In the genomic region with DNA sequence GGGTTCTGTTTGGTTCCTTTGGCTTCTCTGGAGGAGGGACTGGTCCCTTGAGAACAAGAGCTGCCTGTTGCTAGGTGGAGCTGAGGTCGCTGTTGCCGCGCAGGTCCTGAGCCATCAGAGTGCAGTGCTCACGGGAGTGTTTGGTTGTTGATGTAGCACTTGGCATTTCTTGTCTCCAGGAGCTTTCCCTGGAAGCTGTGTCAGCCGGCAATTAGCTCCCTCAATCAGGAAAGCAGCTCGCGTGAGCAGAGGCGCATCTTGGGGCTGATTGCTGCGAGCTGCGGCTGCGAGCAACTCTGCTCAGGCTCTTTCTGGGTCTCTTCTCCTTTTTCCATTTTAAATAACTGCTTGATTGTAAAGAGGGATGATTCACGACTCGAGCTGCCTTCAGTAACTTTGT, we compare ENCODE assay signal across 10 mouse cellular contexts.
DNase-seq lines count a peak whose midpoint lies in the region; ATAC-seq and TF ChIP-seq lines count a peak whose summit lies in the region.
"Had no signal": no experiment of that assay in that cellular context is flagged by ENCODE, and none has a peak within 500 bp of the region (broad histone marks: within the 10 kb centered on the region; RNA-seq: fewer than 3 reads in every experiment).

No protein-coding gene starts in this region.

- H3K27me3 ChIP-seq in forebrain, embryonic 14.5 days (replicated peaks; ENCODE audit: control insufficient read depth, insufficient read depth, low read length) = 0 out of 2 replicates have a peak, but pooled peaks cover 5% of the 10 kb centered on the region
- 0 out of 2 replicates have a peak, but pooled peaks cover 5% of the 10 kb centered on the region for H3K27me3 ChIP-seq in midbrain, embryonic 15.5 days (replicated peaks)
- H3K27me3 ChIP-seq in intestine, postnatal 0 days (replicated peaks; ENCODE audit: control insufficient read depth, insufficient read depth, low read length) = peaks cover 4% of the 10 kb centered on the region; the same call in 1 of the 2 replicates

- intact Hi-C loops in heart, postnatal 36 days (cut with DNase I) = no loop called here

- no peaks in the 10 kb centered on the region for H3K36me3 ChIP-seq in forebrain, embryonic 14.5 days (ENCODE audit: control insufficient read depth, insufficient read depth, low read length)
- H3K36me3 ChIP-seq in midbrain, embryonic 15.5 days (replicated peaks) = no peaks in the 10 kb centered on the region
- no peaks in the 10 kb centered on the region for H3K36me3 ChIP-seq in intestine, postnatal 0 days (ENCODE audit: control insufficient read depth, insufficient read depth)
- H3K36me3 ChIP-seq: stomach, embryonic 15.5 days had no signal

- peak; percentile 9 for DNase-seq in embryo, embryonic 10 days (ENCODE audit: low spot score)
- DNase-seq in embryo, embryonic 11 days = no peak
- peak; percentile 64 for DNase-seq in ES-CJ7 (ENCODE audit: low read depth, low spot score)
- DNase-seq in forebrain, embryonic 14.5 days (ENCODE audit: low spot score) = peak; percentile 72
- no peak for DNase-seq in heart, postnatal 36 days
- DNase-seq in adrenal gland, adult (ENCODE audit: inconsistent age in 2 of 2, low spot score in 1 of 2) = no peak

- 0 out of 2 replicates have a peak, but pooled peaks have one; percentile 42 for ATAC-seq in forebrain, embryonic 14.5 days
- no peak for ATAC-seq in midbrain, embryonic 15.5 days (replicated peaks)
- ATAC-seq in intestine, postnatal 0 days = no peak

- H3K4me3 ChIP-seq in forebrain, embryonic 14.5 days (ENCODE audit: low read depth, low read length) = no peak overlapping the region
- no peak overlapping the region; the same call in 1 of the 2 replicates for H3K4me3 ChIP-seq in midbrain, embryonic 15.5 days
- H3K4me3 ChIP-seq in intestine, postnatal 0 days (ENCODE audit: low read depth, low read length) = no peak overlapping the region
- H3K4me3 ChIP-seq: stomach, embryonic 15.5 days had no signal

- H3K4me2 ChIP-seq in forebrain, embryonic 14.5 days (ENCODE audit: low read length) = peak overlapping the region; percentile 27; the same call in 1 of the 2 replicates
- peak overlapping the region; percentile 37 for H3K4me2 ChIP-seq in midbrain, embryonic 15.5 days
- no peak overlapping the region for H3K4me2 ChIP-seq in intestine, postnatal 0 days (replicated peaks; ENCODE audit: low read depth)
- H3K4me2 ChIP-seq: stomach, embryonic 15.5 days had no signal

- peak overlapping the region; percentile 4; the same call in 1 of the 2 replicates for H3K9ac ChIP-seq in forebrain, embryonic 14.5 days (ENCODE audit: low read length)
- H3K9ac ChIP-seq in midbrain, embryonic 15.5 days = no peak overlapping the region; the same call in 1 of the 2 replicates
- H3K9ac ChIP-seq in intestine, postnatal 0 days (ENCODE audit: low read depth, low read length) = no peak overlapping the region
- H3K9ac ChIP-seq: stomach, embryonic 15.5 days had no signal

- no peaks in the 10 kb centered on the region for H3K9me3 ChIP-seq in forebrain, embryonic 14.5 days (replicated peaks; ENCODE audit: control insufficient read depth, low read length)
- no peaks in the 10 kb centered on the region for H3K9me3 ChIP-seq in midbrain, embryonic 15.5 days
- no peaks in the 10 kb centered on the region for H3K9me3 ChIP-seq in intestine, postnatal 0 days (ENCODE audit: control insufficient read depth)
- H3K9me3 ChIP-seq: stomach, embryonic 15.5 days had no signal

- WGBS in forebrain, embryonic 14.5 days = 2% methylated on average over 13 of the region's 13 CpGs
- 2% methylated on average over 13 of the region's 13 CpGs for WGBS in midbrain, embryonic 15.5 days
- 2% methylated on average over 13 of the region's 13 CpGs for WGBS in intestine, postnatal 0 days

- H3K4me1 ChIP-seq in forebrain, embryonic 14.5 days (ENCODE audit: control insufficient read depth, insufficient read depth, low read length) = peaks cover 2% of the 10 kb centered on the region; the same call in 1 of the 2 replicates
- H3K4me1 ChIP-seq in midbrain, embryonic 15.5 days = peaks cover 12% of the 10 kb centered on the region
- H3K4me1 ChIP-seq in intestine, postnatal 0 days (replicated peaks; ENCODE audit: control insufficient read depth, insufficient read depth, low read length) = no peaks in the 10 kb centered on the region
- H3K4me1 ChIP-seq: stomach, embryonic 15.5 days had no signal

- TF ChIP-seq CTCF in intestine, postnatal 0 days (IDR thresholded peaks at IDR 0.05; ENCODE audit: low read depth) = no peak

- peak overlapping the region; percentile 46 for H3K27ac ChIP-seq in forebrain, embryonic 14.5 days (ENCODE audit: low read depth, low read length)
- peak overlapping the region; percentile 19; the same call in 1 of the 2 replicates for H3K27ac ChIP-seq in midbrain, embryonic 15.5 days
- no peak overlapping the region for H3K27ac ChIP-seq in intestine, postnatal 0 days (ENCODE audit: low read depth, low read length)
- H3K27ac ChIP-seq: macrophage; stomach, embryonic 15.5 days had no signal

Comparison
In these comparisons a context has a peak if more than half of its experiments do, and no peak if none do; other contexts are left out.
1. DNase-seq: peak in embryo, embryonic 10 days (single experiment), ES-CJ7 (single experiment) and forebrain, embryonic 14.5 days (single experiment); none in embryo, embryonic 11 days (single experiment), heart, postnatal 36 days (0 of 2) and adrenal gland, adult (0 of 2).